Mouse (Mus musculus) limb, embryonic 10.5 days (tissue): Measurements from ENCODE around the gene Brd9. TPM values are rescaled to one million over a fixed set of nuclear protein-coding genes. Genes with fewer than 3 reads are reported as not detected.

ENCODE experiments used
- DNase-seq: peaks from one replicate; pipeline ENCODE4 v3.0.0-alpha.2; 2017; ENCODE audit warnings: low spot score
- H3K27ac ChIP-seq: fragments of 300-500 bp; sonication (generic); 2 replicates; pipeline ENCODE4 v1.5.1; 2016; ENCODE audit warnings: mild to moderate bottlenecking
- H3K27me3 ChIP-seq: fragments of 300-500 bp; sonication (generic); 2 replicates; pipeline ENCODE4 v1.6.1; 2016; ENCODE audit warnings: low read depth, mild to moderate bottlenecking; ENCODE audit not compliant: poor library complexity, severe bottlenecking
- H3K36me3 ChIP-seq: fragments of 300-500 bp; sonication (generic); 2 replicates; pipeline ENCODE4 v1.6.1; 2016; ENCODE audit warnings: mild to moderate bottlenecking, moderate library complexity
- H3K4me1 ChIP-seq: fragments of 300-500 bp; sonication (generic); 2 replicates; pipeline ENCODE4 v1.6.1; 2016
- H3K4me3 ChIP-seq: fragments of 300-500 bp; sonication (generic); 2 replicates; pipeline ENCODE4 v1.5.1; 2016; ENCODE audit warnings: mild to moderate bottlenecking, moderate library complexity
- H3K9me3 ChIP-seq: fragments of 300-500 bp; sonication (generic); replicated peaks from 2 replicates; pipeline ENCODE4 v1.6.1; 2016; ENCODE audit warnings: mild to moderate bottlenecking
- WGBS: fragments of 180-500 bp; shearing (Covaris S2); methylation state at CpG from one replicate; pipeline ENCODE4 v1.1.7; 2016; 5-methylcytosine and 5-hydroxymethylcytosine counted together
- polyA plus RNA-seq: library from polyadenylated mRNA; unstranded; fragments of >200 nt; fragmentation: Nextera tagmentation; extraction: Ambion mirVana; gene quantifications from 2 replicates; pipeline ENCODE4 v1.2.1, GENCODE M21; 2016

The Brd9 gene
- polyA plus RNA-seq, 1 experiment from 2014 or later: 55.3 TPM

DNA sequence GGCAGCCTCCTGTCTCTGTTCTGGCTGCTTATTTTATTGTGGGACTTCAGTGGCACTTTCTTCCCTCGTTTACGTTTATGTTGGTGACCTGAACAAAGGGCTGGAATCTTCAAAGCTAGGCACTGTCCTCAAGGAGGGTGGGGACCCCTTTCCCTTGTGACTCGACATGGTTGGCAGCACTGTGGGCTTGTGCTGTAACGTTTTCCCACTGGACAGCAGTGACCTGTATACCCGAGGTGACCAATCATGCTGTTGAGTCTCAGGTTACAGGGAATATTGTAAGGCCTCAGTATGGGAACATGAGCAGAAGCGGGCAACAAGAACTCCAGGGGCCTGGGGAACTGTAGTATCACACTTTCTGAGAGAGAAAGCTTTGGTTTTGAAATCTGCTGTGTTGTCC, 17.1 kb downstream of the Brd9 start:
- Histone ChIP-seq H3K36me3 (peaks cover 95% of the 10 kb centered on the region), H3K27me3 (no peaks in the 10 kb centered on the region), H3K27ac (no peak overlapping the region), H3K9me3 (no peaks in the 10 kb centered on the region), H3K4me3 (no peak overlapping the region), H3K4me1 (no peaks in the 10 kb centered on the region)
- 51% methylated on average over 6 of the region's 6 CpGs for WGBS
- no peak for DNase-seq

GRCm38 (mm10) chr13:73955531-73955930, 17.9 kb downstream of the Brd9 start:
- Histone ChIP-seq H3K36me3 (peaks cover 95% of the 10 kb centered on the region), H3K9me3 (no peaks in the 10 kb centered on the region), H3K4me1 (no peaks in the 10 kb centered on the region), H3K27me3 (no peaks in the 10 kb centered on the region), H3K4me3 (no peak overlapping the region), H3K27ac (no peak overlapping the region)
- WGBS: 90% methylated on average over 5 of the region's 5 CpGs
- no peak for DNase-seq

DNA sequence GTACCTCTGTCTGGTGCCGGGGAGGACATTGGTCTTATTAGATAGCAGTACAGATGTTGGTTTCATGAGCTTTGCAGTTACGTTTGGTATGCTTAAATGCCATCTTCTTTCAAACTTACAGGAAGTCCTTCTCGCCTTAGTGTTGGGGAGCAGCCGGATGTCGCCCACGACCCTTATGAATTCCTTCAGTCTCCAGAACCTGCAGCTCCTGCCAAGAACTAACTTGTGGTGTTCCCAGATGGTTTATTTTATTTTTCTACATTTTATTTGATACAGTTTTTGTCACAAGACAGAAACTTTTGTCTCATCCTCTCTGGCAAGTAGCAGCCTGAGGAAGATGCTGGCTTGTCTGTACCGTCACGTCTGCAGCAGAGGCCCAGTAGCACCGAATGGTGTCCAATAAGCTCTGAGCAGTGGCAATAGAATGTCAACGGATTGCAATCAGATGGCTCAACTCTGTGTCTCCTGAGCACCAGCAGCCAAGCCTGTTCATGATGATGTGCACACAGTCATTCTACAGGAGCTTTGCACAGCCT, 22.6 kb downstream of the Brd9 start:
- H3K27ac ChIP-seq: no peak overlapping the region
- H3K4me3 ChIP-seq: no peak overlapping the region
- H3K4me1 ChIP-seq: no peaks in the 10 kb centered on the region
- H3K9me3 ChIP-seq: no peaks in the 10 kb centered on the region
- no peaks in the 10 kb centered on the region for H3K27me3 ChIP-seq
- DNase-seq: no peak
- 94% methylated on average over 10 of the region's 10 CpGs for WGBS
- peaks cover 69% of the 10 kb centered on the region for H3K36me3 ChIP-seq

DNA sequence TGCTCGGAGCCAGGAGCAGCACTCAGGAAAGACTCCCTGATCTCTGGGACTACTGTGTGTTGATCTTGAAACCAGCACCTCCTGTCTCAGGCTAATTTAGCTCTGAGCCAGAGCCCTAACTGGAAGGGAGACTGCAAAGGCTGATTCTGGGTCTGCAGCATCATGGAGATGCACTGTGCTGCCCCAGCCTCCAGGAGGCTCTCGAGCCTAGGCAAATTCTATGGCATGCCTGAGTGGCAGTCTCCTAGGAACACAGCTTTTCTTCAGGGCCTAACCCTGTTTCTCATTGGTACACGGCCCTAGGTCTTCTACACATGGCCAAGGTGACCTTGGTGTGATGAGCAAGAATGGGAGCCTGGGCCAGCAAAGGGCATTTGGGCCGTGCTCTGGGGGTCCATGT, 23.6 kb downstream of the Brd9 start:
- no peak overlapping the region for H3K4me3 ChIP-seq
- DNase-seq: no peak
- no peak overlapping the region for H3K27ac ChIP-seq
- H3K4me1 ChIP-seq: no peaks in the 10 kb centered on the region
- H3K36me3 ChIP-seq: peaks cover 59% of the 10 kb centered on the region
- 81% methylated on average over 4 of the region's 4 CpGs for WGBS
- H3K27me3 ChIP-seq: no peaks in the 10 kb centered on the region
- no peaks in the 10 kb centered on the region for H3K9me3 ChIP-seq

GRCm38 (mm10) chr13:73963551-73963950, 25.9 kb downstream of the Brd9 start, which contains the start of gene Zdhhc11:
TSS of gene Zdhhc11 (plus strand) at chr13:73963851.
- Histone ChIP-seq H3K9me3 (no peaks in the 10 kb centered on the region), H3K4me3 (no peak within 1 kb of the TSS), H3K27ac (no peak within 1 kb of the TSS), H3K36me3 (peaks cover 37% of the 10 kb centered on the region), H3K4me1 (no peaks in the 10 kb centered on the region), H3K27me3 (no peaks in the 10 kb centered on the region)
- WGBS: 91% methylated on average over 5 of the region's 5 CpGs
- no peak for DNase-seq

DNA sequence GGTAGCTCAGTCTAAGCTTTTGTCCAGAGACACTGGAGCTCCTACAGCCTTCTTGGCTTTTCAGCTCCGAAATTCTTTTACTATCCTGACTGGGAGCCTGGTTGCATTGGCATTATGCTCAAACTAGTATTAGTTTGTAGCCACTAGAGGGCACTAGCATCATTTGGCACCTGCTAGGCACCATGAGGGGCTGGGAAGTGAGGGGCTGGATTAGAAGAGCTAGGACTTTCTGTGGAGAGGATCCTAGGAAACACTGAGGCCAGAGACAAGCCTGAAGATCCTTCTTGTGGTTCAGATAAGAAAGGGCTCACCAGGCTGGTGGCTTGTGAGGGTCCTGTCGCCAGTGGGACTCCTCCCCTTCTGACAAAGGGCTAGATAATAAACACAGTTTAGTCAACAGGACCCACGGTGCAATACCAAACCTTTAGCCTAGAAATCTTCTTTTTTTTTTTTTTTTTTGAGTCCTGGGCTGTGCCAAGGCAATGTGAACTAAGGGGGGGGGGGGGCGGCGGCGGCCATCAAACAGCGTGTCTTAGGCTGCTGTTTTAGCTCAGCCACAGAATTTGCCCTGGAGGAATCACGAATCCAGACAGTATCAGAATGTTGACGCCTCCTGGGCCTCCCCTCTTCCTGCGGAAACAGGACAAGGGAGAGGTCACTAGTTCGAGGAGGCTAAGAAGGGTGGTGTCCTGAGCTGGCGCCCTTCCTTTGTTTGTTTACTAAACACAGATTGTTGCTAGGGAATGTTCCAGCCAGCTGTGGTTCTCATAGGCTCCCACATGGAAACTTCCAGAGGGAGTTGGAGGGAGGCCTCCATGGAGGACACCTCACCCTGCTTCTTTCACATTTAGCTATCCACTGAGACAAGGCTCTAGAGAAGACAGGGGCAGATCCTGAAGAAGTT, 33.2 kb downstream of the Brd9 start:
- no peaks in the 10 kb centered on the region for H3K36me3 ChIP-seq
- no peaks in the 10 kb centered on the region for H3K9me3 ChIP-seq
- no peaks in the 10 kb centered on the region for H3K4me1 ChIP-seq
- no peak overlapping the region for H3K27ac ChIP-seq
- no peaks in the 10 kb centered on the region for H3K27me3 ChIP-seq
- 43% methylated on average over 12 of the region's 12 CpGs for WGBS
- DNase-seq: peak; percentile 58
- no peak overlapping the region for H3K4me3 ChIP-seq

- H3K36me3 ChIP-seq: no peaks in the 10 kb centered on the region
- H3K27me3 ChIP-seq: no peaks in the 10 kb centered on the region
- no peak overlapping the region for H3K27ac ChIP-seq
- no peak overlapping the region for H3K4me3 ChIP-seq
- no peak for DNase-seq
- H3K9me3 ChIP-seq: no peaks in the 10 kb centered on the region
- WGBS: 92% methylated on average over 3 of the region's 3 CpGs
- no peaks in the 10 kb centered on the region for H3K4me1 ChIP-seq
Observed at GRCm38 (mm10) chr13:73974523-73974922, 36.9 kb downstream of the Brd9 start.

GRCm38 (mm10) chr13:73976935-73977334, 39.3 kb downstream of the Brd9 start:
- 88% methylated on average over 5 of the region's 5 CpGs for WGBS

DNA sequence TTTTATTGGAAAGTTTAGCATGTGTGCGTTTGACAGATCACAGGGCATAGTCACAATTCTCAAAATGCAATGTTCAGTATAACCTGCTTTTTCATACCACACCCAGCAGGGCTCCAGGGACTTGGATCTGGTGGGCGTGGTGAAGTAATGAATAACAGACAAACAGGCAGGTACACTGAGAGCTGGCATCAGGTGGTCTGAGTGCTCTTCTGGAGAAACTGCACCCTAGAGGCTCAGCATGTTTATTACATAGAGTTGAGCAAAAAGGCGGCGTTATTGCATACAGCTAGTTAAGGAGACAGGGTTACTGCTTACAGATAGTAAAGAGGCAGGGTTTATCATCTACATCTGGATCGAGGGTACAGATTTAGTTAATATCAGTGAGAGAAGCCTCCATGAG, 52.7 kb downstream of the Brd9 start:
- DNase-seq: no peak
- Histone ChIP-seq H3K36me3 (no peaks in the 10 kb centered on the region), H3K4me3 (no peak overlapping the region), H3K4me1 (no peaks in the 10 kb centered on the region), H3K27me3 (no peaks in the 10 kb centered on the region), H3K27ac (no peak overlapping the region), H3K9me3 (no peaks in the 10 kb centered on the region)
- WGBS: 84% methylated on average over 5 of the region's 5 CpGs

More at GRCm38 (mm10) chr13:73976935-73977334, 39.3 kb downstream of the Brd9 start:
- Histone ChIP-seq H3K9me3 (no peaks in the 10 kb centered on the region), H3K4me3 (no peak overlapping the region), H3K27me3 (no peaks in the 10 kb centered on the region), H3K27ac (no peak overlapping the region), H3K36me3 (no peaks in the 10 kb centered on the region), H3K4me1 (no peaks in the 10 kb centered on the region)
- DNase-seq: no peak

DNA sequence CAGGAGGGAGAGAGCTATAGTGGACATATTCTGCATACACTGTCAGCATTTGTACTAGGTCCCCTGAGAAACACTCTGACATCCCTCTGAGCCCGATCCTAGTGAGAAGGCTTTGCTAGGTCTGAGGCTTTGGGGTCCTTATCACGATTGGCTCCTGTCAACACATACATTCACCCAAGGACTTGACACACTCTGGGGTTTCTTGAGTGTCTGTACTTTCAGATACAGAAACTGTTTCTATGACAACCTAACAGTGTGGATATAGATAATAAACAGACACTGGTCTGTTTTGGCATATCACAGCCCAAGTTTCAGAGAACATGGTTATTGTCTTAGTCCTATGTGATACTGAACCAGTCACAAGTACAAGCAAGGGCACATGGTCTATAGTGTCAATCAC, 53.1 kb downstream of the Brd9 start:
- H3K9me3 ChIP-seq: no peaks in the 10 kb centered on the region
- no peak overlapping the region for H3K27ac ChIP-seq
- no peaks in the 10 kb centered on the region for H3K27me3 ChIP-seq
- WGBS: 84% methylated on average over 2 of the region's 2 CpGs
- H3K36me3 ChIP-seq: no peaks in the 10 kb centered on the region
- DNase-seq: no peak
- no peak overlapping the region for H3K4me3 ChIP-seq
- H3K4me1 ChIP-seq: no peaks in the 10 kb centered on the region

- no peak for DNase-seq
- 83% methylated on average over 5 of the region's 5 CpGs for WGBS
- no peaks in the 10 kb centered on the region for H3K9me3 ChIP-seq
- H3K27me3 ChIP-seq: no peaks in the 10 kb centered on the region
- H3K4me1 ChIP-seq: no peaks in the 10 kb centered on the region
- H3K27ac ChIP-seq: no peak overlapping the region
- no peak overlapping the region for H3K4me3 ChIP-seq
- no peaks in the 10 kb centered on the region for H3K36me3 ChIP-seq
Observed at GRCm38 (mm10) chr13:73991267-73991666, 53.7 kb downstream of the Brd9 start.

DNA sequence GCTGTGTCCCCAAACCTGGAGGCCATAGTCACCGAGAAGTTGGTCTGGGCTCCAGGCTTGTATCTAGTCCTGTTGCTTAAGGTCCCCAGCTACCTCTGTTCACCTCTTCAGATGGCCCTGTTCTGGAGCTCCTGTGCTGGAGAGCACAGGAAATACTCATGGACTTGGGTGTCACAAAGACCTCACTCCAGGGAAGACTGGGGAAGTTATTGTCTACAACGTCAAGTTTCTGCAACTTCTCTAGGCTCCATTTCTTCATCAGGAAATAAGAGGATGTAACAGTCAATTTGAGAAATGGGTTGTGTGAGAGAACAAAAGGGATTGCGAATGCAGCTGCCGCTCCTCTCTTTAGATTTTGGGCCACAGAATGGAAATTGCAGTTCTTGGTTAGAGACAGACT, 58.8 kb downstream of the Brd9 start:
- DNase-seq: no peak
- Histone ChIP-seq H3K4me3 (no peak overlapping the region), H3K4me1 (no peaks in the 10 kb centered on the region), H3K36me3 (no peaks in the 10 kb centered on the region), H3K27me3 (0 out of 2 replicates have a peak, but pooled peaks cover 3% of the 10 kb centered on the region), H3K27ac (no peak overlapping the region), H3K9me3 (no peaks in the 10 kb centered on the region)
- WGBS: 87% methylated on average over 4 of the region's 4 CpGs

DNA sequence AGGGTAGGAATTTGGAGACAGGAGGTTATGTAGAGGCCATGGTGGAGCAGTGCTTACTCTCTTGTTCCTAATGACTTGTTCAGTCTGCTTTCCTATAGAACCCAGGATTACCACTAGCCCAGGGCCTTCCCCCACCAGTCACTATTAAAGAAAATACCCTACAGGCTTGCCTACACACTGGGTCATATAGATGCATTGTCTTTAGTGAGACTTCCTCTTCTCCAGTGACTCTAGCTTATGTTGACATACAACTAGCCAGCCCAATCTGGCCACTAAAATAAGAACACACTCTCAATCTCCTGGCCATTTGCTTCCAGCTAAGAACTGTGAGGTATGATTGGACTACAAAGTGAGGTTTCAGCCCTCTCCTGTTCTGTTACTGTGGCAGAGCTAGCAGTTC, 62.9 kb downstream of the Brd9 start:
- Histone ChIP-seq H3K4me1 (no peaks in the 10 kb centered on the region), H3K4me3 (no peak overlapping the region), H3K9me3 (no peaks in the 10 kb centered on the region), H3K27ac (no peak overlapping the region), H3K36me3 (no peaks in the 10 kb centered on the region), H3K27me3 (0 out of 2 replicates have a peak, but pooled peaks cover 3% of the 10 kb centered on the region)
- no peak for DNase-seq
